Mouse (Mus musculus) heart, adult 2 months (tissue): Measurements from ENCODE around the gene Fads3.

Source experiments
- CTCF ChIP-seq: fragments of 200-600 bp; IDR thresholded peaks from 2 replicates; pipeline ENCODE4 v1.8.1; 2022; ENCODE audit warnings: antibody characterized with exemption, mild to moderate bottlenecking, moderate library complexity
- EP300 ChIP-seq: fragments of 200-500 bp; IDR thresholded peaks from 2 replicates; pipeline ENCODE4 v1.6.1; 2011; ENCODE audit warnings: low read depth, low read length, control low read depth; ENCODE audit not compliant: insufficient read depth
- POLR2A ChIP-seq: fragments of 200-500 bp; IDR thresholded peaks from 2 replicates; pipeline ENCODE4 v1.6.1; 2011; ENCODE audit warnings: mild to moderate bottlenecking, low read depth, low read length, control low read depth; ENCODE audit not compliant: insufficient read depth

DNA sequence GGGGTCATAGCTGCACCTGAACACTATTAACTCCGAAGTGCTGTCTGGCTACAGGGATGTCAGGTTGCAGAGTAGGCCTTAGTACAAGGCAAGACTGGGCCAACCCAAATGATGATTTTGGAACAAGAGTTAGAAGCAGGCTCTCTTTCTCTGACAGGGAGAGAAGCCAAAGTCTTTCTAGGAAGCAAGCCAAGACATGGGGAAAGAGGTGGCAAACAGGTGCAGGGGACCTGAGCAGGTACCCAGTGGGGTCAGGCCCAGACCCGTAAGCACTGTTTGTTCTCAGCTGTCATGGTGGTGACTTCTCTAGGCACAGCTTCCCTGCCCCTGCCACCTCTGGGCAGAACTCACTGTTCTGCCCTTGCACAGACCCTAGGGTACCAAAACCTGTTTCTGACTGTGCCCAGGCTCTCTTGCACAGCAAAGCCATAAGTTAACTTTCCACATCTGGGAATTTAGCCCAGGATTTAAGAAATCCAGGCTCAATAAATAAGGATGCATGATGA is 55.1 kb downstream of the Fads3 start:
- no peak for TF ChIP-seq POLR2A
- no peak for TF ChIP-seq EP300
- TF ChIP-seq CTCF, result no peak
